Mouse (Mus musculus) yolk sac, embryonic 10.5 days (tissue): ENCODE results near the gene Shmt1.
"Not testable (repeated sequence)": the region's sequence is repeated elsewhere in the genome, so short reads cannot be mapped to it uniquely, and the experiment has no call there.

Experiments used
- DNase-seq: peaks from one replicate; pipeline ENCODE4 v3.0.0-alpha.2; 2017; ENCODE audit warnings: low spot score

The Shmt1 gene

DNA sequence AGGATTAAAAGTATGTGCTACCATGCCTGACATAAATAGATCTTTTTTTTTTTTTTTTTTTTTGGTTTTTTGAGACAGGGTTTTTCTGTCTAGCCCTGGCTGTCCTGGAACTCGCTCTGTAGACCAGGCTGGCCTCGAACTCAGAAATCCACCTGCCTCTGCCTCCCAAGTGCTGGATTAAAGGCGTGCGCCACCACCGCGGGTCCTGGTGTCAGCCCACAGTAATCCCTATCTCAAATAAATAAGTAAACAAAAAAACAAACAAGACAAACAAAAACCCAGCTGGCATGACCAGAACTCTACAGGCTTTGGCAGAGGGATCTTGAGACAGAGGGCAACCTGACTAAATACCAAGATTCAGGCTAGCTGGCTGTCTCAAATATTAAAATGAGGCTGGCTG is at the start of gene Shmt1:
Gene Shmt1 (minus strand): TSS at position 101 of the 400 bp plus-strand sequence.
- not testable (repeated sequence) for DNase-seq

DNA sequence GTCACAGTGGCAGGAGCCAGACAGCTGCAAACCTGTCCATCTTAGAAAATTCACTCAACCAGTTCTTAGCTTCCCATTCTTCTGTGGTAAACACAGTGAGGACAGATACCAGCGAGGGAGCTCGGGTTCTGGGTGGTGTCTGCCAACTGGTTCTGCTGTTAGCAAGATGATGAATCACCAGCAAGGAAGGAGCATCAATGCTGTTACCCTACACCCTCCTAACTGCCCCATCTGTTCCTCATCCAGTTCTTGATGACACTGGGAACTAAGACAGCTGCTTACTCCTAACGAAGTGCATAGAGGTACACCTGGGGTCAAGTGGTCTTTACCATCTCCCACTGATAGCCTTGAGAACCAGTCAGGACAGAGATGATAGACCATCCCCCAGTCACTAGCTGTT is 45.1 kb upstream of the Shmt1 start:
- no peak for DNase-seq

DNA sequence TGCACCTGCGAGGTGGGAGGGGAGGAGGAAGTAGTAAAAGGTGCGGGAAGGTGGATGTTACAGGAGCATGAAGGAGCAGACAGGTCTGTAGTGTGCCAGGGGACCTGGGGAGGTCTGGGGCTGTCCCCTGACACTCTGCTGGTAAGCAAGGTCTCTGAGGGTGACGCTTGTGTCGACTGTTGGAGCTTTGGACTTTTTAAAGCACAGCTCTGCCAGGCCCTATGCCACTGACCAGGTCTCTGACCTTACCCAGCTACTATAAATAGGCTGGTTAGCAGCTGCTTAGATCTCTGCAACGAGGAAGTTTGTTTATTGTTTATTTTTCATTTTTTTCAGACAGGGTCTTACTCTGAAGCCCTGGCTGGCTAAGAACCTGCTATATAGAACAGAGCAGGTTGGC is 33.9 kb upstream of the Shmt1 start:
- no peak for DNase-seq

DNA sequence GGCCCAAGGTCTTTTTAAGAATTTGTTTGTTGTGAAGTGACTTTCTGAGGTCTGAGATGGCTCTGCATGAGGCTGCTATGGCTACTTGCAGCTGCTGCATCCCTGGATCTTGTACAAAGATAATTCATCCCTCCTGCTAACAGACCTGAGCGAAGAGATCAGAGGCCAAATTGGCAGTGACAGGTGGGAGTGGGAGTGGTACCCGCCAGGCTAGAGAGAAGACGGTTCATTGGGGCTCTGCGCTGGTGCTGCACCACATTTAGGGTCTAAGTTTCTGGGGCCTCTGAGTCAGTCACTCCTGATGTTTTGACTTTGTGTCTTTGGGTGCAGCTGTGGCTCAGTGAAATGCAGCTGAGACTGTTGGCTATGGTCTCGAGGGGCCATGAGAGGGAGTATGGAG is 31.9 kb upstream of the Shmt1 start:
- DNase-seq = no peak

DNA sequence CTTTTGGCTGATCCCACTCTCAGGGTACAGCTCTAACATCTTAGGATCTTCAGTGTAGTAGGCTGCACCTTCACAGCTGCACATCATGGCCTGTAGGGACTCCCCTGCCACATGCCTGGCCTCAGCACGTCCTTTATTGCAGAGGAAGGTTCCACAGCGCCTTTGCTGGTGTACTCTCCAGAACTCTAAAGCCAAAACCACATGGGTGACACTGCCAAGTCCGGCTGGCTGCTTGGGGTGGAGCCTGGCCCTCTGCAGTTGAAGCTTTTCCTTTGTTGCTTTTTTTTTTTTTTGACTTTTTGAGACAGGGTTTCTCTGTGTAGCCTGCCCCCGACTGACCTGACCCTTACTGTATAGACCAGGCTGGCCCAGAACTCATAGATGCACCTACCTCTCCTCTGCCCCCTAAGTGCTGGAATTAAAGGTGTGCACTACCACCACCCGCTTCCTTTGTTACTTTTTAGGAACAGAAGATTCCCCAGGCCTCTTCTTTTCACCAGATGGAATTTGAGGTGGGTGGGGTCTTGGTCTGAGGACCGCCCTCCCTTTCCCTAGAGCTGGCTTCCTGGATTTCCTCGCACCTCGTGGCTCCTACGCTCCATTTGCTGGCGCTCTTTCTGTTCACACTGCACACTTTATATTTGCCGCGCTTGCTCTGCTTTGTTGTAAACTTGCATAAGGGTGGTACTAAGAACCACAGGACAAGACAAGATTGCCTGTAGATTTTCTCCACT is 30.1 kb upstream of the Shmt1 start:
- no peak for DNase-seq

DNA sequence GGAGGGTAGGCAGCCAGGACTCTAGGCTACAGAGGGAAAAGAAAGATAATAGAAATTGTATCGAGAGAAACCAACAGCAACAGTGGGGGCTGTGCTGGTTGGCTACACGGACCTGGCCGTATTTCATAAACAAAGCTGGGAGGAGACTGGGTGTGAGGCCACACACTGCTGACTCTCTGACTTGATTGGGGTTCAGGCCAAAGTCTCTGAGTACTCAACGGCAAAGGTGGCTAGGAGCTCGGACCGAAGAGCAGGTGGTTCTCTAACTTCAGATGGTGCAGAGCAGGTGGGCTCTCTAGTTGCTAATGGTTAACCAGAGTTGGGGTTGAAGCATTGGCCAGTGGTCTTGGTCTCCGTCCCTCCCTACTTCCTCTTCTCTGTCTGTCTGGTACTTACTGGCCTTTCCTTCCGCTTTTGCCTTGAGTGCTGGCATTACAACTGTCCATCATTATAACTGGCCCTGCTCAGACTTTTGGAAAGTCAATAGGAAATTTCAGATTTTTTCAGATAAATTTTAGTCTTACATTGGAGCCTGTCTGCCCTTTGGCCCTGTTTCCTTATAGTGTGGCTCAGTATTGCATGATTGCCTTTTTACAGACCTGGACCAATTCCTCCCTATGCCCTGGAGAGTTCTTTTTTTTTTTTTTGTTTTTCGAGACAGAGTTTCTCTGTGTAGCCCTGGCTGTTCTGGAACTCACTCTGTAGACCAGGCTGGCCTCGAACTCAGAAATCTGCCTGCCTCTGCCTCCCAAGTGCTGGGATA is 26.3 kb upstream of the Shmt1 start:
- DNase-seq = peak; percentile 77

DNA sequence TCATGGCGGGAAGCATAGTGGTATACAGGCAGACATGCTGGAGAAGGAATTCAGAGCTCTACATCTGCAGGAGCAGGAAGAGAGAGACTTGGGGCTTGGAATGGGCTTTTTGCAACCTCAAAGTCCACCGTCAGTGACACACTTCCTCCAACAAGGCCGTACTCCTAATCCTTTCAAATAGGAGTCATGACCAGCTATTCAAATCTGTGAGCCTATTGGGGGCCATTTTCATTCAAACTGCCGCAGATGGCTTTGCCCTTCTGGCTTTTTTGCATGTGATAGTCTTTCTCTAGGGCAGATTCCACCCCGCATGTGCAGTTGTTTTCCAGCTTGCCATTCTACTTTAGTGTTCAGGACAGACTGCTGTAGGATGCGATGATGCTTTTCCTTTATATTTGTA is 25.4 kb upstream of the Shmt1 start:
- DNase-seq = no peak

DNA sequence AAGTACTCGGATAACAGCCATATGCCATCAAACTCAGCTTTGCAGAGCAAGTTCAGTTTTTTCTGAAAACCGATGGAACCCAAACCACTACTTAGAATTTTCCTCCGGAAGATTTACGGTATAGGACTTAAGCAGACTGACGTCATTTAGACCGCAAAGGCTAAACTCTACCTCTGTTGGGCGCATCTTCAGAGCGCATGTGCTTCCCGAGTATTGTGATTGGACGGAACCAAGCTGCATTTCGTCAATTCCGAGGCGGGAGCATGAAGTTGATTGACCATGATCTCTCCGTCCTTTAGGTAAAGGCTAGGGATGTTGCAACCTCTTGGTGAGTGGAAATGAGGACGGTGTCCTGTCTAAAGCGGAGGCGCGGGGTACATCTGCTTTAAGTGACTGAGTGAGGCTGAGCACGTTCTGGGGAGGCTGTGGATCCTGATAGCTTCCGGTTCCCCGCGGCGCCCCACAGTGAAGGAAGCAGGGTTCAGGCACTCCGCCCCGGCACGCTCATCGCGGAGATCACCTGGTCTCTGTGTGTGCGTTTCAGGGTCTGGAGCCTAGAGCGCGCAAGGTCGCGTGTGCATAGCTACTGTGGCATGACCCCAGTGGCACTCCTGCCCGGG is 19.0 kb upstream of the Shmt1 start, which contains the start of gene Dhrs7b:
Gene Dhrs7b (plus strand): TSS at position 199 of the 620 bp plus-strand sequence.
- peak; percentile 90 for DNase-seq

DNA sequence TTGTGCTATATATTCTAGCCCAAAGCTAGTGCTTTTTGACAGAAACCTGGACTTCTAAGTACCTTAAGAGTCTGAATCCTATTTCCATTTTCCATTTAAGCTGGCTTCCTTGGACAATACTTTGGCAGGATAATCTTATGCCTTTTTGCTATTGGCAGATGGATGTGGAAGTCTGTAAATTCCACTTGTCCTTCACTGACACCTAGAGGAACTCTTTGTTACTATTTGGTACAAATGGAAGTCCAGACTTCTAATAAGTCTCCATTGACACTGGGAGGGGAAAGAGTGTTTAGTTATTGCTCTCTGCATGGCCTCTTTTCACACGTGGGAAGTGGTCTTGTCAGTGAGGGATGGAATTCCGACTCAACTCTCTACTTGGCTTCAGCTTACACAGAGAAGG is 17.4 kb upstream of the Shmt1 start:
- DNase-seq = no peak

DNA sequence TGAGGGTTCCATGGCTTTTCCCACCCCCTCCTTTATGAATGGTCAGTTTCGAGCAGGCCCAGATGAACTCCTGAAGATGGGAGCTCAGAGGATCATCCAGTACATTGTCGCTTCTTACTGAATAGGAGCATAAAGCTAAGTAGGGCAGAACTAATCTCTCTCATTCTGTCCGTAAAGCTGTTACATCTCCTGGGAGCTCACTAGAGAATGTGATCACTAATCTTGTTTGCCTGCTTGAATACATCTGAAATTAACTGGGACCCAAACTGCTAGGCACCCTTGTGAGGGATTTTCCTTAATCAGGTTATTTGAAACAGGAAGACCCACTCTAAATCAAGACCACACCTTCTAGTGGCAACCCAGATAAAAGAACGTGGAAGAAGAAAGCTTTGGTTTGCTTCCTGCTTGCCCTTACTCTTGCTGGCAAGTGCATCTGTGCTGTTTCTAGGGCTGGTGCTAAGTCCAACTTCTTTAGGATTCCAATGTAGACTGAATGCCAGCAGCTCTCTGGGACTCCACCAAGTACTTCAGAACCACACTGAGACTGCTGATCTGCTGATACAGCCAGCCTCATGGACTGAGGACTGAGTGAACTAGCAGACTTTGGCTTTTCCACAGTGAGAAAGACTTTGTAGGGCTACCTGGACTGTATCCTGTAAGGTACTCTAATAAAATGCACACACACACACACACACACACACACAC is 15.9 kb upstream of the Shmt1 start:
- DNase-seq = no peak

DNA sequence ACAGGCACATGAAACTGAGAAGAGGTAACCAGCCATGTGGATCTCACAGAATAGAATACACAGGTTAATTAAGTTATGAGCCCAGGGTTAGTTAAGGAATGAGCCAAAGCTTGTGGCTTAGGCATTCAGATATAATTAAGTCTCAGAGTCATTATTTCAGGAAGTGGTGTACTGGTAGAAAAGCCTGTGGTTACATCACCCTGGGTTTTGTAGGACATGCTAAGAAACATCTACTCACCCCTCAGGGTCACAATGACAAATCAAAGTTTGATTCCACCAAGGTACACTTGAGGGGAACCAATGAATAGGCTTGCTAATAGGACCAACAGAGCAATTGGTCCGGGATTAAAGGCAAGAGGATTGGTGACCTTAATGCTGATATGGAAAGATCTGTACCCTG is 15.2 kb upstream of the Shmt1 start:
- DNase-seq = no peak

DNA sequence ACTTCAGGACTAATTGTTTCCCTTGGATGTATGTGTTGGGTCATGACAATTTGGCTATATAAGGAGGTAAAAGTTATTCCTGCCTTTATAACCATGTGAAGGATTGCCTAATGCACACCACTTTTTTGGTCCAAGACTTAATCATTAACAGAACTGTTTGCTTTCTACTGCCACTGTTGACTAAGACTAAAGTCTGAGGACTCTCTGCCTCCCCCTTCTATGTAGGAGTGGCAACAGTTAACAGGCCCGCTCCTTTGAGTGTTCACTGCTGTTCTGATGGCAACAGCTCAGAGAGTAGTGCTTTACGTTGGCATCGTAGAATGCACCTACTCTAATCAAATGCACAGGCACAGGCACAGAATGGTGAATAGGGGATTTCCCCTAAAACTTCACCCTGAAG is 13.7 kb upstream of the Shmt1 start:
- DNase-seq = peak; percentile 64

DNA sequence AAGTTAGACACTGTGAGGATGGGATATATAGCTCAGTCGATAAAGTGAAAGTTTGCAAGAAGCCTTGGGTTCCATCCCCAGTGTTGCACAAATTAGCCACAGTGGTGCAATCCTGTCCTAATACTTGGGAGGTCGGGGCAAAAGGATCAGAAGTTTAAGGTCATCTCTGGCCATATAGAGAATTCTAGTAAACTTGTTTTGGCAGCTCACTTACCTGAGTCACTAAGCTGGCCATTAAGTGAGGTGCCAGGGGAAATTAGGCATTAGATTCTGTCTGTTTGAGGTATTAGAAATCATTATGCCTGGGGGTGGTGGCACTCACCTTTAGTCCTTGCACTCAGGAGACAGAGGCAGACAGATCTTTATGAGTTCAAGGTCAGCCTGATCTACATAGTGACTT is 12.3 kb upstream of the Shmt1 start:
- no peak for DNase-seq

DNA sequence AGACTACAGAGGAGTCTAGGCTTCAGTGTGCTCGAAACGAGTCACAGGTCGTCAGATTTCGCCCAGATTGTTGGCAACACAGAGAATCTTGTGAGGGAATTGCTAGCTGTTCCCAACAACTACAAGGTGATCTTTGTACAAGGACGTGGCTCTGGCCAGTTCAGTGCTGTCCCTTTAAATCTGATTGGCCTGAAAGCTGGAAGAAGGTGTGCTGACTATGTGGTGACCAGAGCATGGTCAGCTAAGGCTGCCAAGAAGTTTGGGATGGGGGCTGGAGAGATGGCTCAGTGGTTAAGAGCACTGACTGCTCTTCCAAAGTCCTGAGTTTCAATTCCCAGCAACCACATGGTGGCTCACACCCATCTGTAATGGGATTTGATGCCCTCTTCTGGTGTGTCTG is 4.9 kb upstream of the Shmt1 start:
- DNase-seq = no peak

DNA sequence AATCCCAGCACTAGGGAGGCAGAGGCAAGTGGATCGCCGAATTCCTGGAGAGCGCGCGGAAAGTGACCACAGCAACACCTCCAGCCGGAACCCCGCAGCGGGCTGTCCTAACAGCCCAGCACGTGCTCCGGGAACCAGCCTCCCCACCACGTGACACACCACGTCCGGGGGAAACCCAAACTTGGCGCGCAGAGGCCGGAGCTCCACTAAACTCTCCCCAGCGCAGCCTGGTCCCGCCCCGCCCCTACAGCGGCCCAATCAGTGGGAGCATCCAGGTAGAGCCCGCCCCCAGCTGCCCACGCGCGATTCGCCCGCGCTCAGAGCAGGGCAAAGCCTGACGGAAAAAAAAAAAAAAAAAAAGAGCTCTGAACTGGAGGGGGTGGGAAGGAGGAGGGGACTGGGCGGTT is 461 bp downstream of the Shmt1 start:
- peak; percentile 99 for DNase-seq

DNA sequence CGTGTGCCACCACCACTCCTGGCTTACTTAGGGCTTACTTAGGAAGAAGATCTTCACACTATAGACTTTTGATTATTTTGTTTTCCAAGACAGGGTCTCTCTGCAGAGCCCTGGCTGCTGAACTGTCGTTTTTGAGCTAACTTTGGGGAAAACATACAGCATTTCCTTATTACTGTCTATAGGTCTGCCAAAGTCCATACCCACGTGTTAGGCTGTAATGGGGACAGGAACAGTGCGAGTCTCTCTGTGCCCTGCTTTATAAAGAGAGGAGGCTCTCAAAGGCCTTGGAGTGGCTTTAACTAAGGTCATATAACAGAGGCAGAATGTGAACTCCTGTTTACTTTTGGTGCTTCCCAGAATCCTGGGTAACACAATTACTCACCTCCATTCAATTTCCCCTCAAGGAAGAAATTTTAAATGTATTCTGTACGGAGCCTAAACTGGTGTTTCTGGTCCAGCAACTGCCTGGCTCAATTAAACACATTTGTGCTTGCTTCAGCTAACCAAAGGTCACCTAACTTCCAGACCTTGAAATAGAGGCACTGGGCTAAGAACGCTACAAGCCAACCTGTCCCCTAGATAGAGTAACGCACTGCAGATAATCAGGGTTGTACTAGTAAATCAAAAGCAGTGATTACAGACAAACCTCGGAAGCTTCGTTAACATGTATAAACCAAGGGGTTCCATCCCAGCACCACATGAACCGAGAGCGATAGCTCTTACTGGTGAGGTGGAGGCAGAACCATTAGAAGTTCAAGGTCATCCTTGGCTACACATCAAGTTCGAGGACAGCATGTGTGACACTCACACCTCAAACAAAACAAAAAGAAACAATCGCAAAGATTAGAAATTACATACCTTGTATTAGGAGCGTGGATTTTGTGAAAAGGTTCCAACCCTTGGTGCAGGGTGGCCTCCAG is 1.2 kb downstream of the Shmt1 start:
- DNase-seq = peak; percentile 44

DNA sequence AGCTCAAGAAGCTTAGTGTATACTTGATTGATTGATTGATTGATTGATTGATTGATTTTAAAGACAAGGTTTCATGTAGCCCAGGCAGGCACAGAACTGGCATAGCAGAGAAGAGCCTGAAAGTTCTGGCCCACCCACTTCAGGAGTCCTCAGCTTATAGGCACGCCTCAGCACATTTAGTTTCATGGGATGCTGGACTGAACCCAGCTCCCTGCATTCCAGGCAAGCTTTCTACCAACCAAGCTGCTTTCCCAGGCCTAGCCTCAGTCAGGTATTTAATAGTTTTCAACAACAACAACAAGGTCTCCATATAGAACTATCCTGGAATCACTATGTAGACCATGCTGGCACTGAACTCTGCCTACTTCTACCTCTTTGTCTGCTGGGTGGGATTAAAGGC is 2.0 kb downstream of the Shmt1 start:
- DNase-seq = no peak

DNA sequence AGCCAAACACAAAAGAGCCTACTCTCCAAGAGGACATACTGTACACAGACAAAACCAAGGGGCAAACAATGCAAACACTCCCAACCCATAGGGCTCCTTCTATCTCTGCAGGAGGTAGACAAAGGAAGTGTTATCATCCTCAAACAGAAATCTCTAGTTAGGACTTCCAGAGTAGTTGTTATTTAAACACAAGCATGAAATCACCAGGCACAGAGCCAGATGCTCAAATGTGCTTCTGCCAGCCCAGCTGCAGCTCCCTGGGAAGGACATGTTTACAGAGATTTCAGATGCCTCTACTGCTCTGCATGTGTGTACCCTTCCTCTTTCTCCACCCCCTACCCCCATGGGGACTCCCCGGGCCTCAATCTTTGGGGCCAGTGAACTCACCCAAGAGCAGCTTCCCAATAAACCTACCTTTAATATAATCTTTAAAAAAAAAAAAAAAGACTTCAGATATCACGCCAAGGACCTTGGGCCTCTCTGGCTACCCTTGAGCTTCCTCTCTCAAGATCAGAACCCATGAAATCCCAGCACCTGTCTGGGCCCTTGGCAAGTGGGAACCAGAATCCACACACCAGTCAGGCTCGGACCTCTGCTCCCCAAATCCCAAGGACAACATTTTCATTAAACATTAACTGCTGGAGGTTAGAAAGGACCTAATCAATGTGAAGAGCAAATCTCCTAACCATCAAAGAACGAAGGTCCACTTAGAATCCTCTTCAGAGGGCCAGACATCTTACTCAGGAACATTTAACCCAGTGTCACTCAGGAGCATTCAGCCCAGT is 3.0 kb downstream of the Shmt1 start:
- DNase-seq = peak; percentile 55

DNA sequence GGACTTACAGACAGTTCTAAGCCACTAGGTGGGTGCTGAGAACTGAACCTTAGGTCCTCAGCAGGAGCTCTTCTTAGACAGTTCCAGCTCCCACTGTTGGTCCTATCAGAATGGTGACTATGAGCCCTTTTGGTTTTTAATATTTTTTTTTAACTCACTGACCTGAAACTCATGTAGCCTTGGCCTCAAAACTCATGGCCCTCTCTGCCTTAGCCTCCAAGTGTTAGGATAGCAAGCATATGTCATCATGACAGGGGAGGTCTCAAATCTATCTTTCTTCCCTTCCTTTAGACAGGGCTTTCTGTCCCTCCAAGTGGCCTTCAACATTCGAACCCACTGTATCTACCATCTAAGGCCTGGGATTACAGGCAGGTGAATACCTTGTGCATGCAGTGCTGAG is 10.6 kb downstream of the Shmt1 start:
- no peak for DNase-seq

DNA sequence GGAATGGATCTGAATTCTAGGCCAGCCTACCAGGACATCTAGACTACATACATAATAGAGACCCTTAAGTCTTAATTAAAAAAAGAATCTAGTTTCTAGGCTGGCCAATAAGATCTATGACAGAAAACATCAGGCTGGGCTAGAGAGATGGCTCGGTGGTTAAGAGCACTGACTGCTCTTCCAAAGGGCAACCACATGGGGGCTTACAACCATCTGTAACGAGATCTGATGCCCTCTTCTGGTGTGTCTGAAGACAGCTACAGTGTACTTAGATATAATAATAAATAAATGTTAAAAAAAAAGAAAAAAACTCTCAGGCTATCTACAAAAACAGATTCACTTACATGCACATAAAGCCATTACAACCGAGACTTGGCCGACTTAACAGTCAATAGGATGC is 11.5 kb downstream of the Shmt1 start:
- DNase-seq = no peak

DNA sequence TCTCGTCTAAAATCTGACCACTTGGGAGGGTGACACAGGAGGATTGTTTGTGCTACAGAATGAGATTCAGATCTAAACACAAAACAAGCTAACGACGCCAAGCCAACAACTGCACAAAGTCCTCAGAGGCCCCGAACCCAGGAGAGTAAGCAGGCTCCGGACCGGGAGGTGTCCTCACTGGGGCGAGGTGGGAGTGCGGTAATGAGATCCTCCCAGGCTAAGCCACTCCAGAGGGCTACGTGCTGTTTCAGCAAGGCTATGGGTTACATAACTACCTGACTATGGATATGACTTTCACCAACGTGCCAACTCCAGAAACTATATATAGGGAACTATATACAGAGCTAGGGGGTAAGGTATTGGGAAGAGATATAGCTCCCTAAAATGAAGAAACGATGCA is 15.2 kb downstream of the Shmt1 start:
- no peak for DNase-seq
